Mouse (Mus musculus) heart, embryonic 13.5 days (tissue): ENCODE data around the gene Coro2a. TPM values are rescaled to one million over a fixed set of nuclear protein-coding genes. Genes with fewer than 3 reads are reported as not detected.

ENCODE experiments used
- ATAC-seq: fragments of 200-750 bp; cut with Nextera tagmentation; 2 replicates; pipeline ENCODE4 v1.8.0; 2017; ENCODE audit warnings: moderate TSS enrichment; ENCODE audit not compliant: insufficient number of reproducible peaks, low FRiP score, low TSS enrichment; ENCODE audit errors: extremely low read depth
- H3K27ac ChIP-seq: fragments of 300-500 bp; sonication (generic); replicated peaks from 2 replicates; pipeline ENCODE4 v1.5.1; 2015; ENCODE audit warnings: moderate library complexity, mild to moderate bottlenecking, inconsistent platforms
- H3K27me3 ChIP-seq: fragments of 300-500 bp; sonication (generic); replicated peaks from 2 replicates; pipeline ENCODE4 v1.6.1; 2015; ENCODE audit warnings: mild to moderate bottlenecking, inconsistent platforms
- H3K36me3 ChIP-seq: fragments of 300-500 bp; sonication (generic); 2 replicates; pipeline ENCODE4 v1.6.1; 2015; ENCODE audit warnings: mild to moderate bottlenecking, inconsistent platforms
- H3K4me1 ChIP-seq: fragments of 300-500 bp; sonication (generic); 2 replicates; pipeline ENCODE4 v1.6.1; 2015; ENCODE audit warnings: inconsistent platforms
- H3K4me2 ChIP-seq: fragments of 300-500 bp; sonication (generic); 2 replicates; pipeline ENCODE4 v1.6.1; 2015; ENCODE audit warnings: inconsistent platforms, mild to moderate bottlenecking, moderate library complexity
- H3K4me3 ChIP-seq: fragments of 300-500 bp; sonication (generic); 2 replicates; pipeline ENCODE4 v1.5.1; 2015; ENCODE audit warnings: moderate library complexity, mild to moderate bottlenecking, inconsistent platforms
- H3K9ac ChIP-seq: fragments of 300-500 bp; sonication (generic); 2 replicates; pipeline ENCODE4 v1.6.1; 2015; ENCODE audit warnings: inconsistent platforms, mild to moderate bottlenecking, moderate library complexity
- H3K9me3 ChIP-seq: fragments of 300-500 bp; sonication (generic); 2 replicates; pipeline ENCODE4 v1.6.1; 2016; ENCODE audit warnings: inconsistent platforms
- WGBS: fragments of 180-500 bp; shearing (Covaris S2); methylation state at CpG from one replicate; pipeline ENCODE4 v1.1.7; 2015; ENCODE audit warnings: mixed read lengths; 5-methylcytosine and 5-hydroxymethylcytosine counted together
- polyA plus RNA-seq: library from polyadenylated mRNA; unstranded; fragments of >200 nt; fragmentation: Nextera tagmentation; extraction: Ambion mirVana; gene quantifications from 2 replicates; pipeline ENCODE4 v1.2.1, GENCODE M21; 2015

Coro2a gene
- polyA plus RNA-seq, 1 experiment from 2014 or later: 0.76 TPM

DNA sequence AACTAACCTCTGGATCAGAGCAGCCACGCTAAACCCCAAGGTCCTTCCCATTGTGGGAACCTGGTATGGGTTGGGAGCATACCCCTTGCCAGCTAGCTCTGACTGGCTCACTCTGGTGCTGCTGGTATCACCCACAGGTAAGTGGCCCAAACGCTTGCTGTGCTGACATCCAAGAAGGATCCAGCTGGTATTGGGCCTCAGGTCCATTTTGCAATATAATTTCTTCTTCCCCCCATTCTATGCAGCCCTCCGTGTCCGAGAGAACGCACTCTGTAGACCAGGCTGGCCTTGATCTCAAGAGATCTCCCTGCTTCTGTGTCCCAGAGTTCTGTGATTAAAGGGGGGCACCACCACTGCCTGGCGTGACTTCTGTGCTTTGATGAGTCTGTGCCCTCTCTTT lies 108.9 kb downstream of the Coro2a start:
- Histone ChIP-seq H3K4me3 (no peak overlapping the region), H3K27ac (no peak overlapping the region), H3K9ac (no peak overlapping the region), H3K4me2 (no peak overlapping the region), H3K4me1 (peaks cover 9% of the 10 kb centered on the region), H3K36me3 (peaks cover 55% of the 10 kb centered on the region), H3K9me3 (no peaks in the 10 kb centered on the region), H3K27me3 (no peaks in the 10 kb centered on the region)
- no peak for ATAC-seq
- WGBS: 93% methylated on average over 6 of the region's 6 CpGs

DNA sequence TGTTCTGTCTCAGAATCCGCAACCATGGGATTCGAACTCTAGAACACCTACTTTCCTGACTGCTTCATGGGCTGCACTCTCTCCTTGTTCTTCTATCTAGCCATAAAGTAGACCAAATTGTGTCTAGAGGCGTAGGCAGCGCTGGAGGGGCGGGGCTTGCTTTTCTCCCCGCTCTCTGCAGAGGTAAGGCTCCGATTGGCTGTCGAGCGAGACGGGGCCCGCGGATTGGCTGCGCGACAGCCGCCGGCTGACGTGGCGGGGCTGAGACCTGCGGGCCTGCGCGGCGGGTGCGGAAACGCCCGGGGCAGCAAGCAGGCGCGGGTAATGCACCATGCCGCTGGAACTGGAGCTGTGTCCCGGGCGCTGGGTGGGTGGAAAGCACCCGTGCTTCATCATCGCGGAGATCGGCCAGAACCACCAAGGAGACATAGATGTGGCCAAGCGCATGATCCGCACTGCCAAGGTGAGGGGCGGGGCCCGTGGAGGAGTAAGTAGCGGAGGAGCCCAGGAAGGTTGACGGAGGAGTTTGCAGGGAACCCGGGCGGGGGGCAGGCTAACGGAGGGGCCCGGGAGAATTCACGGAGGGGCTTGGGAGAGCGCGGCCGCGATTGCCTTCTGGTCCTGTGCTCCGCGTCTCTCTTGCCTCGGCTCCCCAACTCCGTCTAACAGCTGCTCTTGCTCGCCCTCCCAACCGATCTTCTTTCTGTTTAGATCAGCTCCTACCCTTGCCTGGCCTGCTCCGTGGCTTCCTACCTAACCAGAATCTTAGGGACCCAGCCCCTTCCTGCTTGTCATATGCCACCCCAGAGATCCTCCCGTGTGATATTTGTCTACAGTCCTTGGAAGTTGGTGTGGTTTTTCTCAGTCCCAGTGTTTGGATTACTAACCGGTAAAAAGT lies 112.7 kb downstream of the Coro2a start, which contains the start of gene Nans:
Nans (plus strand) TSS at position 221 of the 898 bp plus-strand sequence.
- Histone ChIP-seq H3K9ac (peak within 1 kb of the TSS; percentile 93), H3K4me1 (peaks cover 24% of the 10 kb centered on the region)
- under 1% methylated on average over 58 of the region's 58 CpGs for WGBS

DNA sequence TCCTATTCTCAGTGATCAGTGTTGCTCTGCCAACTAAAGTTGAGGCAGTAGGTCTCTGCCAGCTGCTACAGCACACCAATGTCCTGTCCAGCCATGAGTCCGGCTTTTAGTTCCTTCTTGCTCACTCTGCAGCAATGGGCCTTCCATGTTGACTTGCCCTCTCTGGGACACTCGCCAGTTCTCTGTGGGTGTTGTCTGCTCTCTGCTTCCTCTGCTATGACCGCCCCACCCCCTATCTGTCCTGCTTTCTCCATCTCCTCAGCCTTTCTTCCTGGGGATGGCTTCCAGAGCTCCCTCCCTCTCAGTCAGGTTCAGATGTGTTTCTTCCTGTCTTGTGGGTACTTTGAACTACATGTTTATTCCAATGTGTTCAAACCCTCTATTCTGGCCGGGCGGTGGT lies 114.7 kb downstream of the Coro2a start:
- peaks cover 6% of the 10 kb centered on the region for H3K36me3 ChIP-seq
- H3K4me2 ChIP-seq: no peak overlapping the region
- no peaks in the 10 kb centered on the region for H3K9me3 ChIP-seq
- H3K27ac ChIP-seq: no peak overlapping the region
- H3K4me3 ChIP-seq: no peak overlapping the region
- no peak overlapping the region for H3K9ac ChIP-seq
- H3K4me1 ChIP-seq: peaks cover 24% of the 10 kb centered on the region
- no peak for ATAC-seq
- H3K27me3 ChIP-seq: no peaks in the 10 kb centered on the region
- 70% methylated on average over 5 of the region's 5 CpGs for WGBS

More for the DNA sequence above, 112.7 kb downstream of the Coro2a start, which contains the start of gene Nans:
- Histone ChIP-seq H3K27ac (peak within 1 kb of the TSS; percentile 78), H3K4me2 (peak within 1 kb of the TSS; percentile 92), H3K27me3 (no peaks in the 10 kb centered on the region), H3K36me3 (peaks cover 25% of the 10 kb centered on the region), H3K9me3 (no peaks in the 10 kb centered on the region), H3K4me3 (peak within 1 kb of the TSS; percentile 91)
- ATAC-seq: peak; percentile 92

Other genes with a start within 250 kb of the Coro2a start
- 7.1 and 9.4 TPM in 2 replicates for gene Trmo, start 212.8 kb downstream of the Coro2a start, polyA plus RNA-seq
- gene Hemgn, start 188.7 kb downstream of the Coro2a start, polyA plus RNA-seq: 3.1 and 12.6 TPM in 2 replicates
- gene Anp32b, start 151.3 kb downstream of the Coro2a start, polyA plus RNA-seq: 179 and 191 TPM in 2 replicates
- 63.1 and 65.4 TPM in 2 replicates for gene Nans, start 113.0 kb downstream of the Coro2a start, polyA plus RNA-seq
- 0.85 and 1.7 TPM in 2 replicates for gene Trim14, start 66.1 kb downstream of the Coro2a start, polyA plus RNA-seq
- gene Tbc1d2, start 48.0 kb upstream of the Coro2a start, polyA plus RNA-seq: 0.55 and 0.63 TPM in 2 replicates